Mouse (Mus musculus) kidney, adult 2 months (tissue): ENCODE results near the gene Pnisr.

Experiments used
- CTCF ChIP-seq: fragments of 200-500 bp; conservative IDR thresholded peaks from 2 replicates; pipeline ENCODE4 v1.5.1; 2011; ENCODE audit warnings: low read depth, mild to moderate bottlenecking, control low read depth, low read length, moderate library complexity, mixed read lengths; ENCODE audit not compliant: insufficient read depth, insufficient read length
- POLR2A ChIP-seq: fragments of 200-500 bp; IDR thresholded peaks from one replicate; pipeline ENCODE4 v1.6.1; 2011; ENCODE audit warnings: low read depth, low read length, control low read depth

GRCm38 (mm10) chr4:21812635-21813034 is 34.7 kb upstream of the Pnisr start:
- no peak for TF ChIP-seq CTCF
- no peak for TF ChIP-seq POLR2A
